Mouse (Mus musculus): ENCODE measurements around the gene Med7.

Gene Med7

DNA sequence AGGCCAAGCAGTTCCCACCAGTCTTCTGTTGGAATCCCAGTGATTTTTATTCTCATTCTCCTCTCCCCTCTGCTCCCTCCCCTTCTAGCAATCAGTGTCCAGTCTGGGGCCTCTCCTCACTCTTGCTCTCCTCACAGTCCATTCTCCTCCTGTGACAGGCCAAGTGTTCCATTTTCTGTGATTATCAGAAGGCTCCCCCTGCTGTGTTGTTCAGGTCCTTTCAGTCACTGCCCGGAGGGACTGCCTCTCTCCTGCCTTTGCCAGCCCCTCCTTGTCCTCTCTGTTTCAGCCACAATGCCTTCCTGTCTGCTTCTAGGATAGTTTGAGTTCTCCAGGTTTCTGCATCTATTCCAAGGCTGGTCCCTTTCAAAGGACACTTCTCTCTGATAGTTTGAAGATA, 51.5 kb downstream of the Med7 start:
- in situ Hi-C loops (cut with MboI, MseI), result loop anchor here (5.0 kb wide), 1 partner anchor 34 kb away; the partner anchor contains the start of gene Gm12169

DNA sequence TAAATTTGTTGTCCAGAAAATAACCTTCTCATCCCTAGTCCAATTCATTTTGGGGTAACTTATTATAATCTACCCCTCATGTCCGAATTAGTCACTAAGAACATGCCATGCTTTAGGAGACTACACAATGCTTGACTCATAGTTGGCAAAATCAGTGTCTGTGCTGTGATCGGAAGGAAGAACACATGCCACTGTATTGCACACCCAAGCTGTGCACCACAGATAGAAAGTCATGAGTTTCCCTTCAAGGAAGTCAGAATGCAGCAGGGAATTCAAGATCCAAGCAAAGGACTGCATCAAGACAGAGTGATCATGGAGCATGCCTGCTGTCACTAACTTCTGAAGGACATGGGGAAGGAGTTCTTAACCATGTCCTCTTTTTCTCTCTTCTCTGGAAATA, 51.9 kb downstream of the Med7 start:
- in situ Hi-C loops (cut with MboI, MseI), result loop anchor here (5.0 kb wide), 1 partner anchor 34 kb away; the partner anchor contains the start of gene Gm12169

Measured in T-helper 1 cell (primary cell).